In genomic region chr12:100142848-100143523, GRCm38 (mm10) we compare ENCODE assay signal across 23 mouse cellular contexts. TPM values are rescaled to one million over a fixed set of nuclear protein-coding genes. Genes with fewer than 3 reads are reported as not detected.
DNase-seq lines count a peak whose midpoint lies in the region; ATAC-seq lines count a peak whose summit lies in the region.
"Had no signal": no experiment of that assay in that cellular context is flagged by ENCODE, and none has a peak within 500 bp of the region (broad histone marks: within the 10 kb centered on the region; RNA-seq: fewer than 3 reads in every experiment).

No protein-coding gene starts in this region.

- no peaks in the 10 kb centered on the region for H3K27me3 ChIP-seq in lung, embryonic 16.5 days (ENCODE audit: control insufficient read depth, insufficient read depth, low read depth, low read length)
- no peaks in the 10 kb centered on the region for H3K27me3 ChIP-seq in midbrain, embryonic 13.5 days
- H3K27me3 ChIP-seq: heart, embryonic 12.5 days; limb, embryonic 15.5 days had no signal

- H3K4me1 ChIP-seq in lung, embryonic 16.5 days (replicated peaks; ENCODE audit: control insufficient read depth, insufficient read depth, low read length), result 0 out of 2 replicates have a peak, but pooled peaks cover 2% of the 10 kb centered on the region
- H3K4me1 ChIP-seq in midbrain, embryonic 13.5 days (replicated peaks), result no peaks in the 10 kb centered on the region
- H3K4me1 ChIP-seq: heart, embryonic 12.5 days; hindbrain, embryonic 10.5 days; limb, embryonic 15.5 days had no signal

- ATAC-seq in lung, embryonic 16.5 days (ENCODE audit: low read depth), result peak; percentile 20; the same call in 1 of the 2 replicates
- ATAC-seq in erythroid progenitor cell, adult 5-6 weeks (replicated peaks; ENCODE audit: low FRiP score, poor library complexity, severe bottlenecking), result no peak
- ATAC-seq in midbrain, embryonic 13.5 days, result no peak
- ATAC-seq: CD4-positive, CD25-positive, alpha-beta regulatory T cell, adult 4 months; forebrain, embryonic 16.5 days; hindbrain, embryonic 16.5 days; lung, postnatal 0 days had no signal

- WGBS in lung, embryonic 16.5 days, result 79% methylated on average over 11 of the region's 11 CpGs
- 96% methylated on average over 11 of the region's 11 CpGs for WGBS in midbrain, embryonic 13.5 days

- no peak overlapping the region for H3K4me2 ChIP-seq in lung, embryonic 16.5 days (ENCODE audit: low read depth, low read length)
- no peak overlapping the region for H3K4me2 ChIP-seq in midbrain, embryonic 13.5 days (replicated peaks)
- H3K4me2 ChIP-seq: heart, embryonic 12.5 days; limb, embryonic 15.5 days; midbrain, embryonic 11.5 days had no signal

- H3K27ac ChIP-seq in lung, embryonic 16.5 days (ENCODE audit: low read length), result no peak overlapping the region
- no peak overlapping the region for H3K27ac ChIP-seq in midbrain, embryonic 13.5 days
- H3K27ac ChIP-seq: hindbrain, embryonic 10.5 days; limb, embryonic 15.5 days had no signal

- H3K36me3 ChIP-seq in lung, embryonic 16.5 days (ENCODE audit: control insufficient read depth, insufficient read depth, low read length), result peaks cover 58% of the 10 kb centered on the region
- H3K36me3 ChIP-seq in midbrain, embryonic 13.5 days, result peaks cover 96% of the 10 kb centered on the region

- no peak overlapping the region for H3K4me3 ChIP-seq in lung, embryonic 16.5 days (ENCODE audit: low read length)
- H3K4me3 ChIP-seq in midbrain, embryonic 13.5 days (replicated peaks), result no peak overlapping the region
- H3K4me3 ChIP-seq: heart, embryonic 12.5 days; hindbrain, embryonic 10.5 days; limb, embryonic 15.5 days had no signal

- H3K9me3 ChIP-seq in lung, embryonic 16.5 days (ENCODE audit: control insufficient read depth, low read length), result no peaks in the 10 kb centered on the region
- no peaks in the 10 kb centered on the region for H3K9me3 ChIP-seq in midbrain, embryonic 13.5 days
- H3K9me3 ChIP-seq: heart, embryonic 12.5 days; hindbrain, embryonic 10.5 days; limb, embryonic 15.5 days had no signal

- H3K9ac ChIP-seq in lung, embryonic 16.5 days (ENCODE audit: low read length), result no peak overlapping the region
- H3K9ac ChIP-seq in midbrain, embryonic 13.5 days (replicated peaks), result no peak overlapping the region
- H3K9ac ChIP-seq: heart, embryonic 12.5 days; limb, embryonic 15.5 days had no signal

- peak; percentile 69 for DNase-seq in kidney, adult 18-20 months
- DNase-seq in kidney, postnatal 4 days, result no peak
- DNase-seq in lung, postnatal 4 days, result no peak
- DNase-seq in kidney, postnatal 14 days, result peak; percentile 50
- DNase-seq in yolk sac, embryonic 10.5 days (ENCODE audit: low spot score), result peak; percentile 81
- DNase-seq: cerebellum, adult 2 months; cerebellum, postnatal 36 days; gastrocnemius, postnatal 14 days; heart, adult 11 months; heart, postnatal 10 days; left cerebral cortex, postnatal 4 days; thymus, postnatal 14 days had no signal

RNA-seq across cellular contexts. Expression of gene Nrde2, which starts 16.5 kb away (rescaled TPM):
- polyA plus RNA-seq in lung, embryonic 16.5 days (2015; fragmentation: Nextera tagmentation; extraction: Ambion mirVana), result 13.2 and 14.7 TPM in 2 replicates
- 1.4 and 10.1 TPM in 2 replicates for total RNA-seq in erythroid progenitor cell, adult 5-6 weeks (2015; ENCODE audit: low replicate concordance)
- 4.8 and 11.3 TPM in 2 replicates for total RNA-seq in erythroid progenitor cell, adult 5-6 weeks (2017; ENCODE audit: low replicate concordance)
- 14.2 and 14.3 TPM in 2 replicates for polyA plus RNA-seq in midbrain, embryonic 13.5 days (2015; fragmentation: Nextera tagmentation; extraction: Ambion mirVana)

RNA-seq across cellular contexts. Expression of gene Psmc1, which starts 33.0 kb away (rescaled TPM):
- 259 and 266 TPM in 2 replicates for polyA plus RNA-seq in lung, embryonic 16.5 days (2015; fragmentation: Nextera tagmentation; extraction: Ambion mirVana)
- 70.0 and 102 TPM in 2 replicates for total RNA-seq in erythroid progenitor cell, adult 5-6 weeks (2015; ENCODE audit: low replicate concordance)
- 46.8 and 113 TPM in 2 replicates for total RNA-seq in erythroid progenitor cell, adult 5-6 weeks (2017; ENCODE audit: low replicate concordance)
- 281 and 297 TPM in 2 replicates for polyA plus RNA-seq in midbrain, embryonic 13.5 days (2015; fragmentation: Nextera tagmentation; extraction: Ambion mirVana)

RNA-seq across cellular contexts. Expression of gene Calm1, which starts 56.2 kb away (rescaled TPM):
- polyA plus RNA-seq in lung, embryonic 16.5 days (2015; fragmentation: Nextera tagmentation; extraction: Ambion mirVana), result 1,745 and 1,859 TPM in 2 replicates
- 96.0 and 222 TPM in 2 replicates for total RNA-seq in erythroid progenitor cell, adult 5-6 weeks (2015; ENCODE audit: low replicate concordance)
- 92.8 and 101 TPM in 2 replicates for total RNA-seq in erythroid progenitor cell, adult 5-6 weeks (2017; ENCODE audit: low replicate concordance)
- 2,058 and 2,203 TPM in 2 replicates for polyA plus RNA-seq in midbrain, embryonic 13.5 days (2015; fragmentation: Nextera tagmentation; extraction: Ambion mirVana)

Comparison
In these comparisons a context has a peak if more than half of its experiments do, and no peak if none do; other contexts are left out.
1. DNase-seq: peak in kidney, adult 18-20 months (single experiment), kidney, postnatal 14 days (single experiment) and yolk sac, embryonic 10.5 days (single experiment); none in kidney, postnatal 4 days (0 of 2) and lung, postnatal 4 days (0 of 2).